Mouse (Mus musculus) heart, adult 2 months (tissue): Measurements from ENCODE around the gene Ccdc47. TPM values are rescaled to one million over a fixed set of nuclear protein-coding genes. Genes with fewer than 3 reads are reported as not detected.

Experiments used
- DNase-seq, 2 experiments: peaks; one replicate each; pipeline ENCODE4 v3.0.0; 2021
- H3K27ac ChIP-seq: fragments of 200-600 bp; 2 replicates; pipeline ENCODE4 v1.8.1; 2022
- H3K27me3 ChIP-seq: fragments of 200-500 bp; 2 replicates; pipeline ENCODE4 v1.6.1; 2012; ENCODE audit warnings: mild to moderate bottlenecking, low read length, inconsistent platforms, mixed read lengths; ENCODE audit not compliant: control insufficient read depth, insufficient read depth
- H3K36me3 ChIP-seq: fragments of 200-500 bp; 2 replicates; pipeline ENCODE4 v1.6.1; 2012; ENCODE audit warnings: low read length, inconsistent platforms; ENCODE audit not compliant: control insufficient read depth, insufficient read depth
- H3K4me1 ChIP-seq: fragments of 200-500 bp; 2 replicates; pipeline ENCODE4 v1.6.1; 2011; ENCODE audit warnings: low read length; ENCODE audit not compliant: control insufficient read depth, insufficient read depth
- H3K4me3 ChIP-seq: fragments of 200-600 bp; 2 replicates; pipeline ENCODE4 v1.8.1; 2022
- H3K79me2 ChIP-seq: fragments of 200-500 bp; replicated peaks from 2 replicates; pipeline ENCODE4 v1.6.1; 2012; ENCODE audit warnings: mild to moderate bottlenecking, inconsistent platforms, low read length, moderate library complexity, mixed read lengths; ENCODE audit not compliant: control insufficient read depth, insufficient read depth
- H3K9ac ChIP-seq: fragments of 200-500 bp; 2 replicates; pipeline ENCODE4 v1.6.1; 2012; ENCODE audit warnings: low read depth, mild to moderate bottlenecking, control low read depth, inconsistent platforms, low read length, mixed read lengths
- CTCF ChIP-seq: fragments of 200-600 bp; IDR thresholded peaks from 2 replicates; pipeline ENCODE4 v1.8.1; 2022; ENCODE audit warnings: antibody characterized with exemption, mild to moderate bottlenecking, moderate library complexity
- EP300 ChIP-seq: fragments of 200-500 bp; IDR thresholded peaks from 2 replicates; pipeline ENCODE4 v1.6.1; 2011; ENCODE audit warnings: low read depth, low read length, control low read depth; ENCODE audit not compliant: insufficient read depth
- POLR2A ChIP-seq: fragments of 200-500 bp; IDR thresholded peaks from 2 replicates; pipeline ENCODE4 v1.6.1; 2011; ENCODE audit warnings: mild to moderate bottlenecking, low read depth, low read length, control low read depth; ENCODE audit not compliant: insufficient read depth
- WGBS: fragments of 180-500 bp; shearing (Covaris S2); methylation state at CpG from one replicate; pipeline ENCODE4 v1.1.7; 2018; 5-methylcytosine and 5-hydroxymethylcytosine counted together
- intact Hi-C: fragments of 180-260 bp; cut with DNase I; formaldehyde crosslinking; loops from one replicate; pipeline ENCODE4 v1.15.1; 2025
- polyA plus RNA-seq: library from polyadenylated mRNA; depleted of rRNA; stranded (reverse); fragments of >200 nt; gene quantifications from 2 replicates; pipeline ENCODE4 v1.2.3, GENCODE M21; 2012
- total RNA-seq, 2 experiments: library from RNA; stranded (reverse); gene quantifications; 2 replicates each; pipeline ENCODE4 v1.2.3; 2021

Gene Ccdc47
- total and polyA plus RNA-seq, 3 experiments, result 23.7 to 82.2 (median 78.1) TPM

GRCm38 (mm10) chr11:106191716-106192115 lies 24.4 kb downstream of the Ccdc47 start:
- no peak for DNase-seq
- Histone ChIP-seq H3K4me1 (peaks cover 4% of the 10 kb centered on the region; the same call in 1 of the 2 replicates), H3K27me3 (no peaks in the 10 kb centered on the region), H3K79me2 (no peaks in the 10 kb centered on the region), H3K36me3 (peaks cover 3% of the 10 kb centered on the region; the same call in 1 of the 2 replicates), H3K9ac (no peak overlapping the region), H3K4me3 (no peak overlapping the region), H3K27ac (no peak overlapping the region)
- TF ChIP-seq CTCF, result no peak
- TF ChIP-seq POLR2A, result no peak
- TF ChIP-seq EP300, result no peak
- intact Hi-C loops, result loop anchor here (2.0 to 10.0 kb wide), 2 partner anchors 31 to 107 kb away; partner anchors contain the start of genes Gm10840, Limd2 and Map3k3
- 92% methylated on average over 3 of the region's 3 CpGs for WGBS

GRCm38 (mm10) chr11:106187326-106187725 lies 28.8 kb downstream of the Ccdc47 start:
- Histone ChIP-seq H3K4me3 (no peak overlapping the region), H3K79me2 (no peaks in the 10 kb centered on the region), H3K4me1 (no peaks in the 10 kb centered on the region), H3K27me3 (no peaks in the 10 kb centered on the region), H3K36me3 (no peaks in the 10 kb centered on the region), H3K9ac (no peak overlapping the region), H3K27ac (no peak overlapping the region)
- intact Hi-C loops, result no loop called here
- 89% methylated on average over 4 of the region's 4 CpGs for WGBS
- DNase-seq, result no peak
- no peak for TF ChIP-seq POLR2A

GRCm38 (mm10) chr11:106180449-106180801 lies 35.7 kb downstream of the Ccdc47 start:
- H3K27me3 ChIP-seq, result no peaks in the 10 kb centered on the region
- no peak overlapping the region for H3K27ac ChIP-seq
- no peaks in the 10 kb centered on the region for H3K36me3 ChIP-seq
- TF ChIP-seq CTCF (no peak), EP300 (no peak), POLR2A (no peak)
- DNase-seq, result no peak
- no peaks in the 10 kb centered on the region for H3K79me2 ChIP-seq
- intact Hi-C loops, result no loop called here
- H3K9ac ChIP-seq, result no peak overlapping the region
- H3K4me1 ChIP-seq, result no peaks in the 10 kb centered on the region
- no peak overlapping the region for H3K4me3 ChIP-seq
- 86% methylated on average over 2 of the region's 2 CpGs for WGBS

GRCm38 (mm10) chr11:106179711-106180448 lies 36.3 kb downstream of the Ccdc47 start:
- WGBS, result 65% methylated on average over 7 of the region's 7 CpGs
- TF ChIP-seq POLR2A (no peak), CTCF (no peak)
- intact Hi-C loops, result no loop called here
- H3K27ac ChIP-seq, result no peak overlapping the region
- no peaks in the 10 kb centered on the region for H3K79me2 ChIP-seq
- H3K4me1 ChIP-seq, result no peaks in the 10 kb centered on the region; the same call in 1 of the 2 replicates
- no peaks in the 10 kb centered on the region for H3K27me3 ChIP-seq
- no peak overlapping the region for H3K9ac ChIP-seq
- H3K4me3 ChIP-seq, result no peak overlapping the region
- no peaks in the 10 kb centered on the region for H3K36me3 ChIP-seq
- no peak for DNase-seq

- Histone ChIP-seq H3K9ac (no peak overlapping the region), H3K27ac (no peak overlapping the region), H3K4me1 (no peaks in the 10 kb centered on the region; the same call in 1 of the 2 replicates), H3K4me3 (no peak overlapping the region), H3K27me3 (no peaks in the 10 kb centered on the region), H3K79me2 (no peaks in the 10 kb centered on the region), H3K36me3 (no peaks in the 10 kb centered on the region)
- intact Hi-C loops, result no loop called here
- DNase-seq, result no peak
- WGBS, result 67% methylated on average over 5 of the region's 5 CpGs
- TF ChIP-seq EP300, result no peak
These were observed 37.9 kb downstream of the Ccdc47 start for GRCm38 (mm10) chr11:106178036-106178782.

- intact Hi-C loops, result no loop called here
- H3K27me3 ChIP-seq, result no peaks in the 10 kb centered on the region
These were observed 39.8 kb downstream of the Ccdc47 start for GRCm38 (mm10) chr11:106176372-106176771.

More at GRCm38 (mm10) chr11:106176372-106176771, 39.8 kb downstream of the Ccdc47 start:
- DNase-seq, result no peak
- H3K9ac ChIP-seq, result no peak overlapping the region
- no peaks in the 10 kb centered on the region; the same call in 1 of the 2 replicates for H3K4me1 ChIP-seq
- no peak overlapping the region for H3K27ac ChIP-seq
- H3K79me2 ChIP-seq, result no peaks in the 10 kb centered on the region
- WGBS, result 72% methylated on average over 5 of the region's 5 CpGs
- TF ChIP-seq CTCF (no peak), POLR2A (no peak), EP300 (no peak)
- H3K4me3 ChIP-seq, result no peak overlapping the region
- H3K36me3 ChIP-seq, result no peaks in the 10 kb centered on the region
